Mouse (Mus musculus) cerebellum, adult 11-12 months (tissue): Measurements from ENCODE around the gene Zfp710.
A peak's percentile ranks its signal among the peaks of the same experiment; 100 is the strongest.
"Not testable (repeated sequence)": the region's sequence is repeated elsewhere in the genome, so short reads cannot be mapped to it uniquely, and the experiment has no call there.

ENCODE experiments used
- DNase-seq: peaks from one replicate; pipeline ENCODE4 v3.0.0; 2022

Gene Zfp710

DNA sequence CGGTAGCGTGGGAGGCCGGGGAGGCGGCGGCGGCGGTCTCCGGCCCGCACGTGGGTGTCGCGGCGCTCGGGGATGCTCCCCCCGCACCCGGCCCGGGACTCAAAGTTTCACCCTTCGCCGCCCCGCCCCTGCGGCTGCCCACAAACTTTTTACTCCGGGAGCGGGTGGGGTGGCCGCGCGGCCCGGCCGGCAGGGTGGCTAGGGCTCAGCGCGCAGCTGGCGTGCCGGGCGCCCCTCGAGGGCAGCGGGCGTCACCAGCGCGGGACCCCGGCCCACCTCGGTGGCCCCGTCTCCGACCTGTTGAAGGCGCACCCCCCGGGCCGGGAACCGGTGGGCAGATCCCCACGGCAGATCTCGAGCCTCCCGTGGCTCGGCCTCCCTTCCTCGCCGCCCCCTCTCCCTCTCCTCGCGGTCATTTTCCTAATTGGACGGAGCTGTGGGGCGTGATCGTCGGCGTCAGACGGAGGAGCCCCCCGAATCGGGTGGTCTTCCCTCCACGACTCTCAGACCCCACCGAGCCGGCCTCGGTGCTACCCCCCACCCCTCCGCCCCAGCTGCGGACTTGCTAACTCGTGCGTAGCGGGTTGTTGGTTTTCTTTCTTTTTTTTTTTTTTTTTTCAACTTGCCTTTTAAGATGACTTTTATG is 2.5 kb downstream of the Zfp710 start:
- peak; percentile 54 for DNase-seq

- peak; percentile 40 for DNase-seq
Measured at GRCm38 (mm10) chr7:80027636-80028417, 3.2 kb downstream of the Zfp710 start.

DNA sequence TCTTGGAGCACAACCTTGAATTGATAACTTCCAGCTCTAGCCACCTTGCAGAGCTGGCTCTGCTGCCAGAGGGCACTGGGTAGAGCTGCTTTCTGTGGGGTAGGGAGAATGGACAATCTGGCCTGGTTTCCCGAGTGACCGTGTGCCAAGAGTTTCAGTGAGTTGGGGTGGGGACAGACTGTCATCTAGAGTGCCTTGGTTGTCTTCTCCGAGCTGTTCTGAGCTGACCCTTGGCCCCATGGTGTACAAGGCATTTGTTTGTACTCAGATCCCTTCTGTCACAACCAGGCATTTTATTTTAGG is 3.8 kb downstream of the Zfp710 start:
- peak; percentile 83 for DNase-seq

- no peak for DNase-seq
Measured at GRCm38 (mm10) chr7:80030009-80030408, 5.4 kb downstream of the Zfp710 start.

DNA sequence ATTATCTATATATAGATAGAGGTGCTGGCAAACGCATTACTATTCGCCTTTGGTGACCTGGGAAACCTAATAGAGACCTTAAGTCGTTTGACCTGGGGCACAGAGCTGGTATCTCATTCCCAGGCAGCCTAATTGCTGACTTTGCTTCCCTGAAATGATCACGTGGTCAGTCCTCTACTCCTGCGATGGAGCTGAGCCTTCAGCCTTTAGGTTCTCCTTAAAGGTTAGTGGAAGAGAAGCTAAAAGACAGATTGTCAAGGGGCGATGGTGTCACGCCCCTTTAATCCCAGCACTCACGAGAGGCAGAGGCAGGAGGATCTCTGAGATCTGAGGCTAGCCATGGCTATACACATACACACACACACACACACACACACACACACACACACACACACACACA is 5.9 kb downstream of the Zfp710 start:
- no peak for DNase-seq

DNA sequence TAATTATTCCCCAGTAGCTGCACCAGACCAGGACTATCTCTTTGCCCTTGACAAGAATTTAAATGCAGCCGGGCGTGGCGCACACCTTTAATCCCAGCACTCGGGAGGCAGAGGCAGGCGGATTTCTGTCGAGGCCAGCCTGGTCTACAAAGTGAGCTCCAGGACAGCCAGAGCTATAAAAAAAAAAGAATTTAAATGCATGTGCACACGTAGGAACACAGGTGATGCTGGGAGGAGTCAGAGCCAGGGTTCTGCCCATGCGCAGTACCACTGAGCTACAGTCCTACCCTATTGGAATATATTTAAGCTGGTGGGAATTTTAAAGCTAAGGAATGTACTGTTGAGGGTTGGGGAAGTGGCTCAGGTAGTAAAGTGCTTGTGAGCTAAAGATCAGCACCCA is 6.4 kb downstream of the Zfp710 start:
- no peak for DNase-seq

- no peak for DNase-seq
Measured at GRCm38 (mm10) chr7:80031478-80031877, 6.9 kb downstream of the Zfp710 start.

DNA sequence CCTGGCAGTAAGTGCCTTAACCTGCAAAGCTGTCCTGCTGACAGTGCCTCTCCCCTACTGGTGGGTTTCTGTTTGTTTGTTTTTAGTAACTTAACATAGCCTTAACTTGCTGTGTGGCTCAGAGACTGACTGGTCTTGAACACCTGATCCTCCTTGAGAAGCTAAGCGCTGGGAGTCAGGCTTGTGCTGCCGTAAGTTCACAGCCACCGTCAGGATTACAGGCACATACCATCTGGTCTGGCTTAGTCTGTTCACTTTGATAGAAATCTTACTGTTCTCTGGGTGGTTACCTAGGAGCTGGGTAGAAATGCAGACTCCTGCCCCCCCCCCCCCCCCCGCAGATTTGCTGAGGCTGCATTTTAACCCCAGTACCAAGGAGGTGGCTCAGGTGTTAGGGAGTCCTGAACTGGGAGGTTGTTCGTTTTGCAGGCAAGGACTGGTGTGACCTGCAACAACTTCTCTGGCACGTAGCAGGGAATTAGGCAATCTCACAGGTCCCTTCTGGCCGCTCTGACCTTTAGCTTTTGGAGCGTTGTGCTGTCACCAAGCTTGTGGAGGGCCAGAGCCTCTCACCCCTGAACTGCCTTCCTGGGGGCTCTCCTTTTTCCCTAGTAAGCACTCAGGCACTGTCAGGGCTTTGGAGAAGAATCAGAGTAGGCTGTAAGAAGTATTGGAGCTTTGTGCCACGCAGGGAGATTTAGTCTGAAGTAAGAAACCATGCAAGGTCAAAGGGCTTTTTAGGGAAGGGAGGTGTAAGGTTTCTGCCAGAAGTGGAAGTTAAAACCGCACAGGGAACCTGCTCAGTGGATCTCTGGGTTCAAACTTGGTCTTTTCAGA is 7.8 kb downstream of the Zfp710 start:
- DNase-seq: no peak

GRCm38 (mm10) chr7:80033064-80033717 is 8.6 kb downstream of the Zfp710 start:
- no peak for DNase-seq

GRCm38 (mm10) chr7:80033771-80034170 is 9.2 kb downstream of the Zfp710 start:
- no peak for DNase-seq

GRCm38 (mm10) chr7:80035086-80035485 is 10.5 kb downstream of the Zfp710 start:
- no peak for DNase-seq

DNA sequence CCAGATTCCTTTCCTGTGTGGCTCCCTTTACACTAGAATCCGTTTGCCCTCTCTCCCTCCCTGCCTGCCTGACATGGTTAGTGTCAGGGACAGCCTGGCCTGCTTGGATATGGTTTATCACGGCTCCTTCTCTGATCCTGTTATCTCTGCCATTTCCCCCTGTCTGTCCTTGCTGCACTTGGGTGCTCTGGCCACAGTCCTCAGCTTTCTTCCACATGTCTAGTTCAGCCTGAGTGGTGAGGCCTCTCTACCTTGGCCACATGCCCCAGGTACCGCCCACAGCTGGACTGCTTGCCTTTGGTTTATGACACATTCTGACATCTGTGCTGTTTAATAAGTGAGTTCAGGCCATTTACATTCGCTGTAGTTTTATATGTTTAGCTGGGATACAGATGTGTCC is 11.1 kb downstream of the Zfp710 start:
- no peak for DNase-seq

- no peak for DNase-seq
Measured at GRCm38 (mm10) chr7:80039699-80040098, 15.1 kb downstream of the Zfp710 start.

- no peak for DNase-seq
Measured at GRCm38 (mm10) chr7:80044170-80044569, 19.6 kb downstream of the Zfp710 start.

DNA sequence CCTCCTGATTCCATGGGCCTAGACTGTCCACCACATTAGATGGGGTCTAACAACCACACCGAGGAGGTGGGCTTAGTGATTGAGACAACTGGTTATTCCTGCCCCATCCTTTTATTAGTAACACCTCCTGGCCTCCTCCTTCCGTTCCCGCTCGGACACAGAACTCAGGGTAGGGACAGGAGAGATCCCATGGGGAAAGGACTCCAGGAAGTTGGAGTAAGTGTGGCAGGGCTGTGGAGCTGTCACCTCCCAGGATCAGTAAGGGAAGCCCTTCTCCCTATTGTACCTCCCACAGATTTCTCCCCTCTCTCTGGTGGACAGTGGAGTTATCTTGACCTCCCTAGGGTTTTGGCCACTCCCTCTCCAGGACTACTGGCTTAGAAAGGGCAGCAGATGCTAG is 22.4 kb downstream of the Zfp710 start:
- DNase-seq: no peak

DNA sequence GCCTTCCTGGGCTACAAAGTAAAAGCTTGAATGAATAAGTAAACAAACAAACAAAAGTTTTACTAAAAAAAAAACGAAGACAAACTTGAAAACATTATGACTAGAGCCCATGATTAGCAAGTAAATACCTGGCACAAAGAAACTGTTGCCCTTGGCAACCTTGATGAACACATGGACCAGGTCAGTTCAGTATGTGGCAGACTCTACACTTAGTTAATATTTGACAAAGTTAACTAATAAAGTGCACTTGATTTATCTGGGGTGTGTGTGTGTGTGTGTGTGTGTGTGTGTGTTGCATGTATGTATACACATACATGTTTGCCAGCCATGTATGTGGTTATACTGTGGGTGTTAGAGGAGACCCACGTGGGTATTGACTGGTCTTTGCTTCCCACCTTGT is 25.1 kb downstream of the Zfp710 start:
- no peak for DNase-seq

- DNase-seq: not testable (repeated sequence)
Measured at GRCm38 (mm10) chr7:80050382-80050781, 25.8 kb downstream of the Zfp710 start.

- peak; percentile 10 for DNase-seq
Measured at GRCm38 (mm10) chr7:80051835-80052234, 27.2 kb downstream of the Zfp710 start.

GRCm38 (mm10) chr7:80052261-80052660 is 27.6 kb downstream of the Zfp710 start:
- DNase-seq: peak; percentile 7

GRCm38 (mm10) chr7:80053147-80053546 is 28.5 kb downstream of the Zfp710 start:
- DNase-seq: peak; percentile 6

- no peak for DNase-seq
Measured at GRCm38 (mm10) chr7:80055781-80056180, 31.2 kb downstream of the Zfp710 start.

GRCm38 (mm10) chr7:80057002-80057691 is 32.5 kb downstream of the Zfp710 start:
- no peak for DNase-seq

GRCm38 (mm10) chr7:80057781-80058180 is 33.2 kb downstream of the Zfp710 start:
- DNase-seq: no peak
